Mouse (Mus musculus) ES-CJ7 (cell line): ENCODE results near the gene Dclre1c.

ENCODE experiments used
- DNase-seq: peaks from one replicate; pipeline ENCODE4 v3.0.0; 2011; ENCODE audit warnings: low read depth, low spot score

The Dclre1c gene

DNA sequence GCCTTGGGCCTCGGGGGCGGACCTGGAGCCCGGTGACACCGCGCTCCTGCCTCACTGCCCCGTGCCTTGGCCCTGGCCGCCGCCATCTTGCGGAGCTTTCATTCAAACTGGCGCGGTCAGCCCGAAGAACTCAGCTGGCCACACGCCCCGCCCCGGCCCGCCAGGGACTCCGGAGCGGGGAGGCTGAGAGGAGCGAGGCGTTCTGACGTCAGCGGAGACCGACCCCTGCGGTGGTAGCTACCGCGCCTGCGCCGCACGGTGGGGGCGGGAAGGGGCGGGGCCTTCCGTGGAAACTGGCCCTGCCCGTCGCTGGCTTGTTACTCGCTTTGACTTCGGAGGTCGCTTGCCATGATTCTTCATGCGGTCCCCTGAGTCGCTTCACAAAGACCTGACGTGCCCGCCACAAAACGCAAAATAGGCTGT is 50.9 kb downstream of the Dclre1c start, which contains the start of gene Suv39h2:
Gene Suv39h2 (minus strand): TSS at position 171 of the 423 bp plus-strand sequence.
- DNase-seq = peak; percentile 89

DNA sequence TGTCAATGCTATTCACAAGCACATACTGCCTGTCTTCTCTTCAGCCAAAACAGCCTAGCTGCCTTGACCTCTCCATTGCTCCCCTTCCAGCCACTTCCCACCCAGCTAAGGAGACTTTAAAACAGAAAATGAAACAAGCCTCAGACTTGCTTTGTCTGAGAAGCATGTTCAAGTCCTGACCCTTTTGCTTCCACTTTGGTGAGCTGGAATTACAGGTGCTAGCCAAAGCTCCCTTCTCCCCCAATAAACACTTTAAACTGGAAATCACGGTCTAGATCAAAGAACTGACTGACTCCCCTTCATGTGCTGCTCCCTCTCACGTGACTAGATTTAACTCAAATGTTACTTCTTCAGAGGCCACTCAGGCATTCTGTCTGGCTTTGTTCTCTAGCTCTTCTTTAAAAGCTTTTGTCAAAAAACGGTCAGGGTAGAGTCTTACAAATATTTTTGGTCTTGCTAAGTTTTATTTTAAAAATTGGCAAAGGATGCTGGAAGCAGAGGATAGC is 51.9 kb downstream of the Dclre1c start:
- DNase-seq = no peak

GRCm38 (mm10) chr2:3480239-3480638 is 56.3 kb downstream of the Dclre1c start:
- DNase-seq = no peak

GRCm38 (mm10) chr2:3489816-3490215 is 65.9 kb downstream of the Dclre1c start:
- DNase-seq = no peak

GRCm38 (mm10) chr2:3493833-3494409 is 70.0 kb downstream of the Dclre1c start:
- no peak for DNase-seq

DNA sequence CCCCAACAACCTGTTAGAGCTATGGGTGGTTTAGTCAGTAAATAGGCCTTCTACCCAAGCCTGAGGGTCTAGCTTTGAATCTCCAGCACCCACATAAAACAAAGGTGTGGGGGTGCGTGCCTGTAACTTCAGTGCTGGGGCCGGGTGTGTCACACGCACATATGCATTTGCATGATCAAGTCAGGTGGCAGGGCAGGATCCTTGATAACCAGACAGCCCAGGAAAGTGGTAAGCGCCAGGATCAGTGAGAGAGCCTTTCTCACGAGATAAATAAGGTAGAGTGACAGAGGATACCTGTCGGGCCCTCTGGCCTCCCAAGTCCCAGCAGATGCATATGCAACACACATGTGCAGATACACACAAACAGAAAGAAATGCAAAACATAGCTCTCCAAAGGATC is 75.6 kb downstream of the Dclre1c start:
- DNase-seq = no peak

GRCm38 (mm10) chr2:3500886-3501285 is 77.0 kb downstream of the Dclre1c start:
- no peak for DNase-seq

DNA sequence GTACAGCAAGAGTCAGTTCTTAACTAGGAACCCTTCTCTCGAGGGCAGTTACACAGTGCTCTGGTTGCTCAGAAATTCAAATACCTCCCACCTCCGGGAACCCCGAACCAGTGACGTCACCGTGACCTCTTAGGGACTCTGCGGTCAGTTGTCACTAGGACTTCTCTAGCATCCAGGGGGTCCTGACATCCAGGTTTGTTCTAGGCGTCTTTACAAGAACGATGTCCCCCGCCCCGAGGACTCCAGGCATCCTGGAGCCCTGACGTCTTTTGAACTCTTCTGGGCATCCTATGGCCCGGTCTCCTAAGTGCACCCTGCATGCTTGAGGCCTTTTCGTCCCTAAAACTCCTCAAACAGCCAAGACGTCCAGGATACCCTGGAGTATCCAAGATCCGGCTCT is 88.1 kb downstream of the Dclre1c start:
- DNase-seq = peak; percentile 40

- peak; percentile 98 for DNase-seq
Observed at GRCm38 (mm10) chr2:3512552-3513454, 88.9 kb downstream of the Dclre1c start, which contains the start of the genes Gm45902, Hspa14 and Cdnf. TSS of gene Gm45902 (minus strand) at chr2:3512790. TSS of gene Hspa14 (minus strand) at chr2:3512814. TSS of gene Cdnf (plus strand) at chr2:3513030.
